Mouse (Mus musculus) hindbrain, embryonic 16.5 days (tissue): ENCODE data around the gene Lrrc7. TPM values are rescaled to one million over a fixed set of nuclear protein-coding genes. Genes with fewer than 3 reads are reported as not detected.

Source experiments
- ATAC-seq: fragments of 200-750 bp; cut with Nextera tagmentation; 2 replicates; pipeline ENCODE4 v1.8.0; 2017; ENCODE audit warnings: moderate TSS enrichment, moderate library complexity
- H3K27ac ChIP-seq: fragments of 300-500 bp; sonication (generic); 2 replicates; pipeline ENCODE4 v1.5.1; 2014; ENCODE audit warnings: low read depth, mild to moderate bottlenecking, control low read depth, low read length, moderate library complexity
- H3K27me3 ChIP-seq: fragments of 300-500 bp; sonication (generic); replicated peaks from 2 replicates; pipeline ENCODE4 v1.6.1; 2014; ENCODE audit warnings: low read length; ENCODE audit not compliant: control insufficient read depth, insufficient read depth
- H3K36me3 ChIP-seq: fragments of 300-500 bp; sonication (generic); 2 replicates; pipeline ENCODE4 v1.6.1; 2014; ENCODE audit warnings: mild to moderate bottlenecking, low read length, moderate library complexity, mixed read lengths; ENCODE audit not compliant: control insufficient read depth, insufficient read depth
- H3K4me1 ChIP-seq: fragments of 300-500 bp; sonication (generic); 2 replicates; pipeline ENCODE4 v1.6.1; 2014; ENCODE audit warnings: low read depth, low read length; ENCODE audit not compliant: control insufficient read depth, insufficient read depth
- H3K4me2 ChIP-seq: fragments of 300-500 bp; sonication (generic); 2 replicates; pipeline ENCODE4 v1.6.1; 2014; ENCODE audit warnings: mild to moderate bottlenecking, low read length, control low read depth, moderate library complexity
- H3K4me3 ChIP-seq: fragments of 300-500 bp; sonication (generic); 2 replicates; pipeline ENCODE4 v1.5.1; 2014; ENCODE audit warnings: mild to moderate bottlenecking, low read length, control low read depth, moderate library complexity
- H3K9ac ChIP-seq: fragments of 300-500 bp; sonication (generic); 2 replicates; pipeline ENCODE4 v1.6.1; 2014; ENCODE audit warnings: low read depth, mild to moderate bottlenecking, control low read depth, low read length, moderate library complexity
- H3K9me3 ChIP-seq: fragments of 300-500 bp; sonication (generic); 2 replicates; pipeline ENCODE4 v1.6.1; 2014; ENCODE audit warnings: mild to moderate bottlenecking, low read length, moderate library complexity; ENCODE audit not compliant: control insufficient read depth
- WGBS: fragments of 180-500 bp; shearing (Covaris S2); extraction: QIAGEN DNeasy Blood & Tissue Kit; methylation state at CpG from one replicate; pipeline ENCODE4 v1.1.7; 2014; 5-methylcytosine and 5-hydroxymethylcytosine counted together
- polyA plus RNA-seq: library from polyadenylated mRNA; unstranded; fragments of >200 nt; fragmentation: Nextera tagmentation; extraction: Ambion mirVana; gene quantifications from 2 replicates; pipeline ENCODE4 v1.2.1, GENCODE M21; 2015

Gene Lrrc7
- polyA plus RNA-seq: 8.0 and 10.7 TPM in 2 replicates

- H3K4me1 ChIP-seq: no peaks in the 10 kb centered on the region; the same call in 1 of the 2 replicates
- ATAC-seq: peak; percentile 88
- H3K9me3 ChIP-seq: no peaks in the 10 kb centered on the region
- no peaks in the 10 kb centered on the region for H3K36me3 ChIP-seq
- peak within 1 kb of the TSS; percentile 84 for H3K4me2 ChIP-seq
- H3K27me3 ChIP-seq: no peaks in the 10 kb centered on the region
- peak within 1 kb of the TSS; percentile 91 for H3K4me3 ChIP-seq
- 0% methylated on average over 28 of the region's 28 CpGs for WGBS
- peak within 1 kb of the TSS; percentile 95 for H3K9ac ChIP-seq
- peak within 1 kb of the TSS; percentile 98 for H3K27ac ChIP-seq
These were observed at the start of gene Lrrc7 for GRCm38 (mm10) chr3:158561987-158562360. Gene Lrrc7, minus strand, starts transcription at chr3:158562221.

GRCm38 (mm10) chr3:158607065-158607464, 45.0 kb upstream of the Lrrc7 start:
- ATAC-seq: no peak
- Histone ChIP-seq H3K9me3 (no peaks in the 10 kb centered on the region), H3K9ac (no peak overlapping the region), H3K4me2 (no peak overlapping the region), H3K4me1 (no peaks in the 10 kb centered on the region), H3K36me3 (no peaks in the 10 kb centered on the region), H3K4me3 (no peak overlapping the region), H3K27ac (no peak overlapping the region), H3K27me3 (no peaks in the 10 kb centered on the region)
- 36% methylated on average over 1 of the region's 1 CpGs for WGBS

GRCm38 (mm10) chr3:158605274-158605673, 43.3 kb upstream of the Lrrc7 start:
- H3K4me1 ChIP-seq: no peaks in the 10 kb centered on the region
- H3K9me3 ChIP-seq: no peaks in the 10 kb centered on the region
- no peaks in the 10 kb centered on the region for H3K27me3 ChIP-seq
- H3K9ac ChIP-seq: no peak overlapping the region
- H3K4me2 ChIP-seq: no peak overlapping the region
- no peaks in the 10 kb centered on the region for H3K36me3 ChIP-seq
- no peak overlapping the region for H3K27ac ChIP-seq
- no peak overlapping the region for H3K4me3 ChIP-seq
- no peak for ATAC-seq

GRCm38 (mm10) chr3:158561256-158561986, 600 bp downstream of the Lrrc7 start:
- WGBS: under 1% methylated on average over 53 of the region's 55 CpGs
- no peaks in the 10 kb centered on the region; the same call in 1 of the 2 replicates for H3K4me1 ChIP-seq
- H3K4me2 ChIP-seq: peak overlapping the region; percentile 84
- H3K4me3 ChIP-seq: peak overlapping the region; percentile 91
- ATAC-seq: peak; percentile 79
- peak overlapping the region; percentile 95 for H3K9ac ChIP-seq
- H3K27me3 ChIP-seq: no peaks in the 10 kb centered on the region
- H3K9me3 ChIP-seq: no peaks in the 10 kb centered on the region
- H3K36me3 ChIP-seq: no peaks in the 10 kb centered on the region
- peak overlapping the region; percentile 98 for H3K27ac ChIP-seq

GRCm38 (mm10) chr3:158560891-158561255, 1.1 kb downstream of the Lrrc7 start:
- Histone ChIP-seq H3K27ac (peak overlapping the region; percentile 98), H3K4me3 (peak overlapping the region; percentile 91), H3K4me2 (peak overlapping the region; percentile 84), H3K4me1 (no peaks in the 10 kb centered on the region; the same call in 1 of the 2 replicates), H3K36me3 (no peaks in the 10 kb centered on the region), H3K9ac (peak overlapping the region; percentile 95), H3K9me3 (no peaks in the 10 kb centered on the region), H3K27me3 (no peaks in the 10 kb centered on the region)
- under 1% methylated on average over 16 of the region's 16 CpGs for WGBS
- peak; percentile 46 for ATAC-seq

GRCm38 (mm10) chr3:158559691-158560650, 2.0 kb downstream of the Lrrc7 start:
- Histone ChIP-seq H3K4me1 (no peaks in the 10 kb centered on the region; the same call in 1 of the 2 replicates), H3K9ac (peak overlapping the region; percentile 95), H3K36me3 (no peaks in the 10 kb centered on the region), H3K27ac (peak overlapping the region; percentile 98), H3K4me3 (peak overlapping the region; percentile 91), H3K9me3 (no peaks in the 10 kb centered on the region), H3K27me3 (no peaks in the 10 kb centered on the region), H3K4me2 (peak overlapping the region; percentile 84)
- peak; percentile 65 for ATAC-seq
- 3% methylated on average over 18 of the region's 18 CpGs for WGBS

GRCm38 (mm10) chr3:158559131-158559658, 2.8 kb downstream of the Lrrc7 start:
- H3K9ac ChIP-seq: peak overlapping the region; percentile 95
- H3K36me3 ChIP-seq: no peaks in the 10 kb centered on the region
- peak overlapping the region; percentile 91 for H3K4me3 ChIP-seq
- no peaks in the 10 kb centered on the region for H3K27me3 ChIP-seq
- H3K4me2 ChIP-seq: peak overlapping the region; percentile 84
- no peaks in the 10 kb centered on the region; the same call in 1 of the 2 replicates for H3K4me1 ChIP-seq
- 7% methylated on average over 5 of the region's 5 CpGs for WGBS
- peak overlapping the region; percentile 98 for H3K27ac ChIP-seq
- no peaks in the 10 kb centered on the region for H3K9me3 ChIP-seq
- no peak for ATAC-seq

GRCm38 (mm10) chr3:158558631-158559030, 3.4 kb downstream of the Lrrc7 start:
- Histone ChIP-seq H3K27ac (no peak overlapping the region), H3K27me3 (no peaks in the 10 kb centered on the region), H3K9ac (no peak overlapping the region), H3K4me1 (no peaks in the 10 kb centered on the region; the same call in 1 of the 2 replicates), H3K9me3 (no peaks in the 10 kb centered on the region), H3K4me2 (peak overlapping the region; percentile 84), H3K4me3 (peak overlapping the region; percentile 91), H3K36me3 (no peaks in the 10 kb centered on the region)
- no peak for ATAC-seq

- Histone ChIP-seq H3K9ac (no peak overlapping the region), H3K36me3 (no peaks in the 10 kb centered on the region), H3K4me2 (no peak overlapping the region), H3K27ac (no peak overlapping the region), H3K9me3 (no peaks in the 10 kb centered on the region), H3K4me1 (no peaks in the 10 kb centered on the region; the same call in 1 of the 2 replicates), H3K27me3 (no peaks in the 10 kb centered on the region), H3K4me3 (no peak overlapping the region)
- ATAC-seq: peak; percentile 55
These were observed 7.7 kb downstream of the Lrrc7 start for GRCm38 (mm10) chr3:158554280-158554679.
